Mouse (Mus musculus): ENCODE measurements at regions not wholly inside any gene's neighbourhood (a gene's known extent, or its start where the extent isn't known, plus 50 kb on each side); places are given as distances from the start of the nearest gene placed in this dataset.

- TF ChIP-seq POLR2A (IDR thresholded peaks at IDR 0.05; ENCODE audit: insufficient read depth, low read depth, low read length) (no peak), EP300 (IDR thresholded peaks at IDR 0.05; ENCODE audit: insufficient read depth, low read depth, low read length) (no peak), CTCF (IDR thresholded peaks at IDR 0.05) (no peak)
Measured at GRCm38 (mm10) chr2:17898780-17899179, 98.0 kb downstream of the H2al2a start.
